Mouse (Mus musculus): ENCODE data around the gene Snx32.

The Snx32 gene

DNA sequence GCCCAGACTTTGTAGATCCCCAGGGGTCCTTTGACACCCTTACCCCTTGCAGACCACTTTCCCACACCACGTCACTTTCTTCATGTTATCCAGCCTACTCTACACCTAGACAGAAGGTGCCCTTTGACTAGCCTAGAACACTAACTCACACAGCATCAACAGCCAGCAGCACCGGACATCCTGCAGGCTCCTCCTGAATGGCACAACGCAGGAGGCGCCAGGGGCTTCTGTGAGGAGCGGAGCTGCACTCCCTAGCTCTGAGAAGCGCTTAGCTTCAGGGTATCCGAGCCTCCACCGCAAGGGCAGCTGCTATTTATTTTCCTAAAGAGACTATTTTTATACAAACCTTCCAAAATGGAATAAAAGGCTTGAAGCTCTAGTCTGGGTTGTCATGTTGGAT is 54.8 kb downstream of the Snx32 start:
- no peak for DNase-seq

DNA sequence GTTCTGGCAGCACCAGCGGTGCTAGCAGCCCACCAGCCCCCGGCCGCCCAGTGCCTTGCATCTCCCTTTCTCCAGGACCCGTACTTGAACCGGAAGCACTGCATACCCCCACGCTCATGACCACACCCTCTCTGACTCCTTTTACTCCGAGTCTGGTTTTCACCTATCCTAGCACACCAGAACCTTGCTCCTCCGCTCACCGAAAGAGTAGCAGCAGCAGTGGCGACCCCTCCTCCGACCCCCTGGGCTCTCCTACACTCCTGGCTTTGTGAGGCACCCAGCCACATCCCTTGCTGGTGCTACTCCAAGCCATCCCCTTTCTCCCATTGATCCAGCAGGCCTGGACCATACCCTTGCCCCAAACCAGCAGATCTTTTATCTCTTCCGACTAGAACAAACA is 55.3 kb downstream of the Snx32 start:
- DNase-seq: no peak

DNA sequence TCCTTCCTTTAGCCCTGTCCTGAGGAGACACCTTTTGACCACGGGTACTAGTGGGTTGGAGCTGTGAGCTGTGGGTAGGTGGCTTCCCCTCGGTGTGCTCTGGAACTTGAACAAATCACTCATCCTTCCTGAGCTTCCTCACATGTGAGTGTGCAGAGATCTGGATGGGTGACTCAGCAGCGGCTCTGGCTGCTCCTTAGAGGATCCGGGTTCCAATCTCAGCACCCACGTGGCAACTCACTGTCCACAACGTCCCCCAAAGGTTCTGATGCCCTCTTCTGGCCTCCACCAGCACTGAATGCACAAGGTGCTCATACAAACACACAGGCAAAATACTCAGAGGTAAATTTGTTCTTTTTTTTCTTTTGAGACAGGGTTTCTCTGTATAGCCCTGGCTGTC is 58.6 kb downstream of the Snx32 start:
- DNase-seq: no peak

DNA sequence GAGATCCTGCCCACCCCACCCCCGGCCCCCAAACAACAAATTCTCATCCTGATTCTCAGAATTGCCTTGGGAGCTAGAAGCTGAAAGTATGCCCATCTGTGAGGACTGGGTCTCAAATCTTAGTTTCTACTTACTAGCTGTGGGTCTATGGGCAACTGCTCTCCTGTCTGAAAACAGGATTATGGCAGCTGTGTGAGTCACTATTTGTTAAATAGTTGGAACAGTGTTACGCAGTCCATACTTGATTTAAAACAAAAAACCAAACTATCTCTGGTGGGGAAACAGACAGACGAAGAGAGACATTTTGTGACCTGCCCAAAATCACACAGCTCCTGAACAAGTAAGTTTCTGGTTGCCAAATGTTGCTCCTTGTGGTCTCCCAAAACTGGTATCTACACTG is 60.7 kb downstream of the Snx32 start:
- DNase-seq: no peak

DNA sequence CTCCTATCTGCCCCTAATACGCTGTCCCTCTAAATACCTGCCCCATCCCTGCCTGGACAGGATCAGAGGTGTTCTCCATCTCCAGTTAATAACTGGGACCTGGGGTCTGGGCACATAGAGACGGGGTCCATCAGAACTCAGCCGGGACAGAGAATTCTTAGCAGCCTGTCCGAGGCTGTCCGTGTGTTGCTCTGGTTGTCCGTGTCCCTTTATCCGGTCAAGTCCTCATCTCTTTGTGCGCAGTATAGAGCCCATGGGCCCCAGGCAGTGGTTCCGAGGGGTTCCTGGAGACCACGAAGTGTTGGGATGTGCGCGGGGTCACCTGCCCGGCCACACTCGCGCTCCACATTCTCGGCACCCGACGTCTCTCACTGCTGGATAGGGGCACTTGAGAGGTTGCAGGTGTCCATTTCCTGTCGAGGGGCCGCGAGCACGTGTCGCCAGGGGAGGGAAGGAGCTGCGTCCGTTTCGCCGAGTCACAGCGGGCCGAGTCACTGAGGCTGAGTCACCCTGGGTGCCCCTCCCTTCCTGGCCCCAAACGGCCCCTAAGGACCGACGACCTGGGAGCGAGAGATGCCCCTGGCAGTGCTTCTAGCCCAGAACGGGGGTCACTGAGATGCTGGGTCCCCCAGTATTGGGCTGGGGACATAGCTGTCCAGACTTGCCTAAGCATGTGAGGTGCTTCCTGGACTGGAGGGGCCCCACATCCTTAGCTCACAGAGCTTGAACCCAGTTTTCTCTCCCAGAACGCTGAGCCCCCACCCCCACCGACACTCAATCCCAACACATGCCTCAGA is 61.8 kb downstream of the Snx32 start:
- DNase-seq: no peak

DNA sequence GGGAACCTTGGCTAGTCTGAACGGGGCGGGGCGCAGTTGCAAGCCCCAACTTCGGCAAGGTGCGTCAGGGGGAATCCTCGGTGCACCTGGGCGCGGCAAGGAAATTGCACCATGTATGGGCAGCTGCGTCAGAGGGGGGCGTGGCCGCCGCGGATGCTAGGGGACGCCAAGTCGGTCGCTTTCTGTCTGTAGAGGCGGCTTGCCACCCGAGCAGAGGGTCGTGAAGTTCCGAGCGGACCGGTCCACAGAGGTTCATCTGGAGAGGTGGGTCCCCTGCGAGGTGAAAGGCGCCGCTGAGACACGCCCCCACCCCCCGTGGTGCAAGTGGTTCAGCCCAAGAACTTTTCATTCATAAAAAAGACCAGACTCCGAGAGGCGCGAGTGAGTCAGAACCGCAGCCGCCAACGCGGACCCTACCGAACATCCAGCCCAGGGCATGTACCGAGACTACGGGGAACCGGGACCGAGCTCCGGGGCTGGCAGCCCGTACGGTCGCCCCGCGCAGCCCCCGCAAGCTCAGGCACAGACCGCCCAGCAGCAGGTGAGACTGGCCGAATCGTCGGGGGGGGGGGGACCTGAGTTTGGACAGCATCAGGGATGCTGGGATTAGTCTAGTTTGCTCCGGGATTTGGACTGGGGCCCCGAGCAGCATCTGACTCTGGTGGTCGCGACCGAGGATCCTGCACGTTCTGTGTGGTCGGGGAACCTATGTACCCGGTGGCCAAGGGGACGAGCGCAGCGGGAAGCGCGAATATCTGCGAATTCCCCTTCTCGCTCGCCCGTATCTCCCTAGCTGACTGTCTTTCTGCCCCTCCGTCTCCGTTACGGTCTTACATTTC is 62.6 kb downstream of the Snx32 start, which contains the start of gene Fosl1:
Gene Fosl1 (plus strand): TSS at position 33 of the 839 bp plus-strand sequence.
- peak; percentile 74 for DNase-seq

DNA sequence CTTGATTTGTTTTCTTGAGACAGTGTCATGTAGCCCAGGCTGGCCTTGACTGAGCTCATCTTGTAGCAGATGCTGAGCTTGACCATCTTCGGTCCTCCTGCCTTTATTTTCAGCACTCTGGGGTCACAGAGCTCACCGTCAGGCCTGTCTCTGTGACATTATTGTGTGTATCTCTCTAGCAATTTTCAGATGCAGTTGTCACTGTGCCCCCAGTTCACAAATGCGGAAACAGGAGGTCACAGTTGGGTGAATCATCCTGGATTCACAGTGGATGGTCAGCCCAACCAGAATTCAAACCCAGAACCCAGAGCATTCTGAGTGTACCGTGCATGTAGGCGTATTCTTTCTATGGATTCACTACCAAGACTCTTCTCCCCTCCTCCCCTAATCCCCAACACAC is 64.6 kb downstream of the Snx32 start:
- no peak for DNase-seq

DNA sequence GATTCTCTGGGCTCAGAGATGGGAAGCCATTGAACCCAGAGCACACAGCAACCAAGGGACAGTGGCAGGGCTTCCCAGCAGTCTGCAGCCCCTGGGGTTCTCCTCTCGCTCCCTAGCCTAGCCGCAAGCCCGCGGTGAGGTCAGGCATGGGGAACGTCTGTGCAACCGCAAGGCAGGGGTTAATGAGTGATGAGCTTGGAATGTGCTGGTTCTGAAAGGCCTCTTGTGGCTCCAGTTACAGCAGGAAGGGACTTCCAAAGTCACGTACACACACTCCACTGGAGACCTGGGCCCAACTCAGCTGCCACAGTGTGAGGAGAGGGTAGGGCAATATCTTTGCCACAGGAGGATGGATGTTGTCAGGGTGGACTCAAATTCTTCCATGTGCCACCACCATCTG is 65.4 kb downstream of the Snx32 start:
- no peak for DNase-seq

DNA sequence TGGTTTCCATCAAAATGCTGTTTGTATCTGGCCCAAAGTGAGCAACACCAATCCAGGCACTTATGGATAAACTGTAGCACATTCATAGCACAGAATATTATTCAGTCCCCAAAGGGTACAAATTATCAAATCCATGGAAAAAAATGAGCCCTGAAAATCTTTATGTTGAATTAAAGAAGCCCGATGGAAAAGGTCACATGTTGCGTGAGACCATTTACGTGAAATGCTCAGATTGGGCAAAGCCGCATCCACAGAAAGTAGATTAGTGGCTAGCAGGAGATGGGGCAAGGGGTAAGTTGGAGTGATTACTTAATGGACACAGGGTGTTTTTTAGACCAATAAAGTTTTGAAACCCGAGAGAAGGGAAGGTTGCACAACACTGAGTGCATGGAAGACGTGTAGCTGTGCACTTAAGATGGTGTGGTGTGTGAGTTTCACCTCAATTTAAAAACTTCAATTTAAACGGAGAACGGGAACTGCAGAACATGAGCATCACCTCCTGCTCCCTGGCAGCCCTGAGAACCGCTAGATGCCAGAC is 65.9 kb downstream of the Snx32 start:
- no peak for DNase-seq
